Mouse (Mus musculus) G1E (cell line): ENCODE results near the gene Ctdspl. TPM values are rescaled to one million over a fixed set of nuclear protein-coding genes. Genes with fewer than 3 reads are reported as not detected.

Experiments
- ATAC-seq: 2 replicates; pipeline ENCODE4 v1.8.0; 2016; ENCODE audit warnings: mild to moderate bottlenecking; ENCODE audit not compliant: insufficient number of reproducible peaks, poor library complexity, low FRiP score, severe bottlenecking; ENCODE audit errors: extremely low read depth
- DNase-seq: peaks from one replicate; pipeline ENCODE4 v3.0.0; 2012; ENCODE audit warnings: low spot score
- H3K27me3 ChIP-seq: 2 replicates; pipeline ENCODE4 v1.6.1; 2012; ENCODE audit warnings: mild to moderate bottlenecking, low read length, inconsistent platforms; ENCODE audit not compliant: insufficient read depth
- H3K36me3 ChIP-seq: replicated peaks from 2 replicates; pipeline ENCODE3; 2012; ENCODE audit warnings: mild to moderate bottlenecking, inconsistent platforms
- H3K4me1 ChIP-seq: 2 replicates; pipeline ENCODE4 v1.6.1; 2012; ENCODE audit warnings: low read depth, low read length, inconsistent platforms, mixed read lengths; ENCODE audit not compliant: insufficient read depth
- H3K4me3 ChIP-seq: 2 replicates; pipeline ENCODE4 v1.5.1; 2012; ENCODE audit warnings: low read depth, mild to moderate bottlenecking, inconsistent platforms, low read length, moderate library complexity, mixed read lengths
- H3K9me3 ChIP-seq: replicated peaks from 2 replicates; pipeline ENCODE4 v1.6.1; 2012; ENCODE audit warnings: inconsistent platforms
- CTCF ChIP-seq: IDR thresholded peaks from 2 replicates; pipeline ENCODE4 v1.5.1; 2012; ENCODE audit warnings: low read depth, low read length, inconsistent platforms, mixed read lengths
- GATA1 ChIP-seq: IDR thresholded peaks from 2 replicates; pipeline ENCODE4 v1.6.1; 2012; ENCODE audit warnings: borderline replicate concordance, low read length, inconsistent platforms, mixed read lengths
- GATA2 ChIP-seq: IDR thresholded peaks from 2 replicates; pipeline ENCODE4 v1.6.1; 2012; ENCODE audit warnings: low read depth, low read length, inconsistent platforms, borderline replicate concordance
- POLR2AphosphoS5 ChIP-seq: IDR thresholded peaks from 2 replicates; pipeline ENCODE4 v1.6.1; 2012; ENCODE audit warnings: low read depth, low read length, inconsistent platforms; ENCODE audit not compliant: insufficient replicate concordance
- TAL1 ChIP-seq: conservative IDR thresholded peaks from 2 replicates; pipeline ENCODE4 v1.6.1; 2012; ENCODE audit warnings: low read depth, low read length, inconsistent platforms, mixed read lengths
- polyA plus RNA-seq: library from polyadenylated mRNA; stranded (reverse); fragments of >175 nt; gene quantifications from 2 replicates; pipeline ENCODE4 v1.2.3, GENCODE M21; 2012
- total RNA-seq, 2 experiments: library from RNA; stranded (forward) in 1 of 2; stranded (reverse) in 1 of 2; fragments of 200-1000 nt in 1 of 2; fragments of >200 nt in 1 of 2; fragmentation: Nextera tagmentation in 1 of 2; gene quantifications; 2 replicates each; pipeline ENCODE4 v1.2.3; 2014 to 2017

Gene Ctdspl
- total and polyA plus RNA-seq, 3 experiments: 0.05 TPM; not detected in 2

- Histone ChIP-seq H3K4me3 (no peak overlapping the region), H3K36me3 (no peaks in the 10 kb centered on the region), H3K4me1 (no peaks in the 10 kb centered on the region), H3K27me3 (peaks cover 2% of the 10 kb centered on the region; the same call in 1 of the 2 replicates), H3K9me3 (peaks cover 65% of the 10 kb centered on the region)
- ATAC-seq: no peak
- no peak for DNase-seq
- no peak for TF ChIP-seq TAL1
- TF ChIP-seq GATA2: no peak
- no peak for TF ChIP-seq CTCF
- no peak for TF ChIP-seq POLR2AphosphoS5
- no peak for TF ChIP-seq GATA1
Observed at GRCm38 (mm10) chr9:118930611-118931010, 4.4 kb downstream of the Ctdspl start.

- ATAC-seq (no peak), DNase-seq (no peak)
- H3K4me1 ChIP-seq: no peaks in the 10 kb centered on the region
- TF ChIP-seq POLR2AphosphoS5: no peak
- no peak for TF ChIP-seq TAL1
- TF ChIP-seq GATA2: no peak
- TF ChIP-seq GATA1: no peak
- TF ChIP-seq CTCF: no peak
- no peaks in the 10 kb centered on the region for H3K27me3 ChIP-seq
- H3K36me3 ChIP-seq: no peaks in the 10 kb centered on the region
- H3K4me3 ChIP-seq: no peak overlapping the region
- peaks cover 62% of the 10 kb centered on the region for H3K9me3 ChIP-seq
Observed at GRCm38 (mm10) chr9:118933800-118934199, 7.5 kb downstream of the Ctdspl start.

- no peaks in the 10 kb centered on the region for H3K4me1 ChIP-seq
Observed at GRCm38 (mm10) chr9:118934319-118934718, 8.1 kb downstream of the Ctdspl start.

DNA sequence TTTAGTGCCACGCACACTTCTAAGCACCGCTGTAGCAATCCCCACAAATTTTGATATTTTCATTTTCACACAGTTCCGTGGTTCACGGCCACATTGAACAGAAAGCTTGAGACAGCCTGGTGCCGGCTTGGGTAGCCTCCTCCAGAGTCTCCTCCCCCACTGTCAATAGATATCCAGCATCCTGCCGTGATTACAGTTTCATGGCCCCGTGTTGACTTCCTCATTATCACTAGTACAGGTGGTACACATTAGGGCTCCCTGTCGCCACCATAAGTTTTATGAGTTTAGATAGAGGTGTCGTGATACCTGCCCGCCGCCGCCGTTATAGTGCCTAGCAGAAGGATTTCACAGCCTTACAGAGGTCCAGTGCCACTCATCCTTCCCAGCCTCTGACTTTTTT, 8.8 kb downstream of the Ctdspl start:
- no peaks in the 10 kb centered on the region for H3K27me3 ChIP-seq
- no peak overlapping the region for H3K4me3 ChIP-seq
- no peaks in the 10 kb centered on the region for H3K4me1 ChIP-seq
- peaks cover 64% of the 10 kb centered on the region for H3K9me3 ChIP-seq
- no peak for TF ChIP-seq POLR2AphosphoS5
- TF ChIP-seq TAL1: no peak
- no peak for TF ChIP-seq CTCF
- no peak for TF ChIP-seq GATA2
- no peaks in the 10 kb centered on the region for H3K36me3 ChIP-seq
- ATAC-seq (no peak), DNase-seq (no peak)

More at GRCm38 (mm10) chr9:118934319-118934718, 8.1 kb downstream of the Ctdspl start:
- DNase-seq (no peak), ATAC-seq (no peak)
- H3K27me3 ChIP-seq: no peaks in the 10 kb centered on the region
- no peak for TF ChIP-seq TAL1
- TF ChIP-seq CTCF: no peak
- no peak for TF ChIP-seq POLR2AphosphoS5
- TF ChIP-seq GATA1: no peak
- TF ChIP-seq GATA2: no peak
- H3K9me3 ChIP-seq: peaks cover 64% of the 10 kb centered on the region
- no peaks in the 10 kb centered on the region for H3K36me3 ChIP-seq
- no peak overlapping the region for H3K4me3 ChIP-seq

GRCm38 (mm10) chr9:118936071-118936470, 9.8 kb downstream of the Ctdspl start:
- Histone ChIP-seq H3K27me3 (no peaks in the 10 kb centered on the region), H3K4me3 (no peak overlapping the region), H3K4me1 (no peaks in the 10 kb centered on the region), H3K9me3 (peaks cover 59% of the 10 kb centered on the region), H3K36me3 (no peaks in the 10 kb centered on the region)
- no peak for TF ChIP-seq POLR2AphosphoS5
- no peak for TF ChIP-seq CTCF
- no peak for TF ChIP-seq GATA2
- TF ChIP-seq TAL1: no peak
- no peak for TF ChIP-seq GATA1
- DNase-seq: no peak
- ATAC-seq: no peak

GRCm38 (mm10) chr9:118937515-118937914, 11.3 kb downstream of the Ctdspl start:
- H3K27me3 ChIP-seq: no peaks in the 10 kb centered on the region
- no peaks in the 10 kb centered on the region for H3K4me1 ChIP-seq
- H3K36me3 ChIP-seq: no peaks in the 10 kb centered on the region
- TF ChIP-seq POLR2AphosphoS5: no peak
- TF ChIP-seq CTCF: no peak
- TF ChIP-seq TAL1: no peak
- no peak for TF ChIP-seq GATA1
- no peak for TF ChIP-seq GATA2
- no peak; the same call in 1 of the 2 replicates for ATAC-seq
- H3K4me3 ChIP-seq: no peak overlapping the region
- peaks cover 59% of the 10 kb centered on the region for H3K9me3 ChIP-seq
- DNase-seq: no peak

GRCm38 (mm10) chr9:118939410-118939809, 13.2 kb downstream of the Ctdspl start:
- Histone ChIP-seq H3K4me1 (no peaks in the 10 kb centered on the region), H3K9me3 (peaks cover 63% of the 10 kb centered on the region), H3K27me3 (no peaks in the 10 kb centered on the region), H3K4me3 (no peak overlapping the region), H3K36me3 (no peaks in the 10 kb centered on the region)
- DNase-seq (no peak), ATAC-seq (no peak)
- TF ChIP-seq GATA2: no peak
- no peak for TF ChIP-seq TAL1
- TF ChIP-seq GATA1: no peak
